Mouse (Mus musculus): ENCODE data around the gene Inpp5d.

Inpp5d gene

GRCm38 (mm10) chr1:87711938-87712613, 92.0 kb downstream of the Inpp5d start:
- DNase-seq = no peak

GRCm38 (mm10) chr1:87712614-87712971, 92.5 kb downstream of the Inpp5d start:
- no peak for DNase-seq

GRCm38 (mm10) chr1:87721382-87721781, 101.3 kb downstream of the Inpp5d start:
- no peak for DNase-seq

- DNase-seq = no peak
Observed at GRCm38 (mm10) chr1:87722081-87722480, 102.0 kb downstream of the Inpp5d start.

- no peak for DNase-seq
Observed at GRCm38 (mm10) chr1:87723351-87723750, 103.2 kb downstream of the Inpp5d start.

- DNase-seq = no peak
Observed at GRCm38 (mm10) chr1:87729070-87729469, 109.0 kb downstream of the Inpp5d start.

GRCm38 (mm10) chr1:87729850-87730249, 109.7 kb downstream of the Inpp5d start:
- no peak for DNase-seq

- no peak for DNase-seq
Observed at GRCm38 (mm10) chr1:87730271-87730670, 110.2 kb downstream of the Inpp5d start.

GRCm38 (mm10) chr1:87733212-87733611, 113.1 kb downstream of the Inpp5d start:
- DNase-seq = no peak

GRCm38 (mm10) chr1:87734153-87734552, 114.0 kb downstream of the Inpp5d start:
- DNase-seq = no peak

GRCm38 (mm10) chr1:87740584-87741290, 120.6 kb downstream of the Inpp5d start:
- no peak for DNase-seq

- no peak for DNase-seq
Observed at GRCm38 (mm10) chr1:87749360-87749973, 129.4 kb downstream of the Inpp5d start.

- DNase-seq = peak; percentile 86 to 91
Observed at GRCm38 (mm10) chr1:87755641-87756470, 135.7 kb downstream of the Inpp5d start, which contains the start of gene Atg16l1. TSS of gene Atg16l1 (plus strand) at chr1:87755870.

- no peak for DNase-seq
Observed at GRCm38 (mm10) chr1:87763821-87764220, 143.7 kb downstream of the Inpp5d start.

GRCm38 (mm10) chr1:87765741-87766140, 145.6 kb downstream of the Inpp5d start:
- no peak for DNase-seq

GRCm38 (mm10) chr1:87766233-87766632, 146.1 kb downstream of the Inpp5d start:
- peak; percentile 24 to 45 for DNase-seq

- no peak for DNase-seq
Observed at GRCm38 (mm10) chr1:87769263-87769662, 149.2 kb downstream of the Inpp5d start.

All from spleen, adult 18-20 months (tissue).